Mouse (Mus musculus) erythroblast, adult 5-6 weeks (primary cell): Measurements from ENCODE around the gene Shld2. TPM values are rescaled to one million over a fixed set of nuclear protein-coding genes. Genes with fewer than 3 reads are reported as not detected.

Experiments
- ATAC-seq: replicated peaks from 2 replicates; pipeline ENCODE4 v1.8.0; 2016; ENCODE audit warnings: moderate number of reproducible peaks, mild to moderate bottlenecking, moderate TSS enrichment, inconsistent platforms; ENCODE audit not compliant: poor library complexity, low FRiP score, severe bottlenecking
- total RNA-seq, 2 experiments: library from RNA; stranded (forward) in 1 of 2; stranded (reverse) in 1 of 2; fragments of 150-400 nt in 1 of 2; fragments of 200-764, 138-1000 nt in 1 of 2; gene quantifications; 2 replicates each; pipeline versions ENCODE4 v1.2.3 to v1.2.4; 2015 to 2017; ENCODE audit warnings: low replicate concordance in 2 of 2

The Shld2 gene
- 3.8 and 5.2 TPM in 2 replicates for total RNA-seq (2015; ENCODE audit: low replicate concordance)
- total RNA-seq (2017; ENCODE audit: low replicate concordance): 1.4 and 3.3 TPM in 2 replicates

DNA sequence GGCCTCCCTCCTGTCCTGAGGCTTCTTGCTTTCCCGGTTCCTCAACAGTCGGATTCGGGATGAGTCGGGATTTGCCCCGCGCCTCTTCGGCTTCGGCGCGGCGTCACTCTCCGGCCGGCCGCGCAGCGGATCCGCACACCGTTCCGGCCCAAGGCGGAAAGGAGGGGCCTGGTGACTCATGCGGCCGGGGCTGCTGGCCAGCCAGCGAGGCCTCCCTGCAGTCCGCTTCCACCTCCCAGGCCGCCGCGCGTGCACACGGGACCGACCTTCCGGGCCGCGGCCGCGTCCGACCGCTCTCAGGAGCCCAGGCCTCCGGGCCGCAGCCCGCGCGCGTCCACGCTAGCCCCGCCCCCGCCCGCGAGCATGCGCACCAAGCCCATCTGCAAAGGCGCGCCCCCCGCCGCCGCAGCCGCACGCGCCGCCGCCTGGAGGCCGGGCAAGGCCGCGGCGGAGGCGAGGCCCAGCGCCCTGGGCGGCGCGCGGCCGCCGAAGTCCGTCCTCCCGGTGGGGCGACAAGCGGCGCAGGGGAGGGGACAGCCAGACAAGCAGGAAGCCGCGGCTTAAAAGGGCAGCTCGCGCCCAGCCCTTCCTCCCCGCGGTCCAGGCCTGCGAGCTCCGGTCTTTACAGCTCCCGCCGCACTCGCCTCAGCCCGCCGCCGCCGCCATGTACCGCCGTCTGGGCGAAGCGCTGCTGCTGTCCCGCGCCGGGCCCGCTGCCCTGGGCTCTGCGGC is at the start of gene Shld2, which contains the start of gene Glud1:
Gene Shld2, minus strand, starts transcription at position 260 of the 732 bp plus-strand sequence.
Gene Glud1, plus strand, starts transcription at position 494 of the 732 bp plus-strand sequence.
- ATAC-seq: peak; percentile 87

DNA sequence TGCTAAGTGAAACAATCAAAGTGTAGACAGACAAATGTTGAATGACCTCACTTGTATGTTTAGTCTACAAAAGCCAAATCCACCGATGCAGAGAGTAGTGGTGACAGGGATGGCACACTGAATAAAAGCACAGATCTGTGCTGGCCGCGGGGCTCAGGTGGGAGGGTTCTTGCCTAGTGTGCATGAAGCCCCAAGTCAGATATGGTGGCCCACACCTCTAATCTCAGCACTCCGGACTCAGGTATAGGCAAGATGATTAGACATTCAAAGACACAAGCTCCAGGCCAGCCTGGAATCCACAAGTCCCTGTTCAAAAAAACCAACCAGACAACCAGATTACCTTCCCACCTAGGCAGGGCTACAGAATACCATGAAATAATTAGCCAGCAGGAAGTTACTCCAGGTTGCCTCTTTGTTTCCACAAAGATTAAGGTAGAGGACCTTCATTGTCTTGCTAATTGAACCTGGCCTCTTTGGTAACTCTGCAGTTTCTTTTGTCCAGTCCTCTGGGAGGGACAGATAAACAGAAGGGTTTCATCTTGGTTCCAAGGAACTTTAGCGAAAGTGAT is 49.5 kb upstream of the Shld2 start:
- ATAC-seq: no peak

DNA sequence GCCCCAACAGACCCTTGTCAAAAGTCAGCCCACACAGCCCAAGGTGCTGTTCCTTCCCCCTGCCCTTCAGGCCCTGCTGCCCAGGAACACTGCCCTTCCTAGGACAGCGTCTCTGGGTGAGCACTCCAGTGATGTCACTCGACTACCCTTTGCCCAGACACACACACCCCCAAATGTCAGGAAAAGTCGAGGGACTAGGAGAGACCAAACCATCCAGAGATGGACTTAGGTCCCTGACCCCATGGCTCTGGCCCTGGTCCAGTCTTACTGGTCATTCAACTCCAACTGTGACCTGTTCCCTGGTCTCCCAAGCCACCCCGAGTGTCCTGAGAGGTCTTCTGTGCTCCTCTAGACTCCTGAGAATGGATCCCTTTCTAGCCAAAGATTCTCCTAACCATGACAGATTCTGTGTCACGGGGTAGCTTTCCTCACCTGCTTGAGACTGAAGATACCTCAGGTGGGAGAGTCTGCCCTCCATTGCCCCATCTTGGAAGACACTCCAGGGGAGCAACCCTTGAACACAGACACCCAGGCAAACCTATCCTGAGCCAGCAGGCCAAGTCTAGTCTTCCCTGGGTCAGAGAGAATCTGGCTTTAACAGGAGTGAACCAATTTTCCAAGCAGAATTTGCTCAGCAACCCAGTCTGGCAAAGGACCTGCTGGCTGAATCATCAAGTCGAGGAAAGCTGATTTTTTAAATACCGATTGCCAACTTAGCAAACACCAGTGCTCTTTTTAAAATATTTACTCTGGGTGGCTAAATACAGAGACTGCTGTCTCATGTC is 47.6 kb upstream of the Shld2 start:
- no peak for ATAC-seq

DNA sequence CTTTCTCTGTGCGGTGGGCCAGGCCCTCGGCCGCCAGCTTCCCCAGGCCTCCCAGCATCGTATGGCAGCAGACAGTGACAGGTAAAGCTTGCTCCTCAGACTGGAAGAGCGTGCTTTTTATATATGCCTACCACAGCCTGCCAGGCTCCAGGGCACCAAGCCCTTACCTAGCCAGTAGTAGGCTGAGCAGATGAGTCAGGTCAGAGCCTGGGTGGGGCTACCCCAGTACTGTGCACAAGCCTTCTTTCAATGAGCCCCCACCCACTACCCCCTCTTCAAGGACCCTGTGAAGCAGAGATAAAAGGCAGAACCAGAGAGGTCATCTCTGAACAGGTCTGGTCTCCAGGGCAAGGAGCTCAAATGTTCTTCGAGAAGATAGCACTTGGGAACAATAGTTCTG is 45.0 kb upstream of the Shld2 start, which contains the start of gene Fam25c:
Gene Fam25c, minus strand, starts transcription at position 133 of the 400 bp plus-strand sequence.
- ATAC-seq: no peak

DNA sequence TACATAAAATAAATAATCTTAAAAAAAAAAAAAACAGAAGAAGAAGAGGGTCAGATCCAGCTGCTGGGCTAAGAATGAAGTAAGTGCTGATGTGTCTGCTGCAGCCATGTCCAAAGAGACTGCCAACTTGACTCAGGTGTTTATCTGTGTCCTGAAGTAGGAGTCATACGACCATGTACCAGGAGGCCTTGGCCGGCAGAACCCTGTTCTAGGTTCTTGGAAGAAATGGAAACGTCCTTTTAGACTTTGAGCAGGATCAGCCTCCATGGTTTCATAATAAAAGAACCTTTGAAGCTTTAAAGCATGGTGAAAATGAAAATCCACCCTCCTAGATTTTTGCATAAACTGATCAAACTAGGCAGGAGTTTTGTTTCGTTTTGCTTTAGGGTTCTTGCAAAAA is 44.2 kb upstream of the Shld2 start:
- no peak for ATAC-seq

DNA sequence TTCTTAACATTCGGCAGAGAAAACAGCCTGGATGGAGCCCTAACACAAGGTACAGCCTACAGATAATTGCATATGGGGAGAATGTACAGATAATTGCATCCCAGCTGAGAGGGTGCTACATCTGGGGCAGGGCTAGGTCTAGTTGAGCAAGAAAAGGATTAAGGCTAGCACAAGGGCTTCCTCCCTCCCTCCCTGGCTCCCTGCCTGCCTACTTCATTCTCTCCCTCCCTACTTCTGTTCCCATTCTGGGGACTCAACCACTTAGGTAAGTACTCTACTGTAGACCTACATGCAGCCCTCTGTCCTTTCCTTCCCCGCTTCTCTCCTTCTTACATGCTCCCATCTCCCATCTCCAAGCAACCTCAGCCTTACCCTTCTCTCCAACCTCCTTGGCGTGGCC is 43.0 kb upstream of the Shld2 start:
- no peak for ATAC-seq

DNA sequence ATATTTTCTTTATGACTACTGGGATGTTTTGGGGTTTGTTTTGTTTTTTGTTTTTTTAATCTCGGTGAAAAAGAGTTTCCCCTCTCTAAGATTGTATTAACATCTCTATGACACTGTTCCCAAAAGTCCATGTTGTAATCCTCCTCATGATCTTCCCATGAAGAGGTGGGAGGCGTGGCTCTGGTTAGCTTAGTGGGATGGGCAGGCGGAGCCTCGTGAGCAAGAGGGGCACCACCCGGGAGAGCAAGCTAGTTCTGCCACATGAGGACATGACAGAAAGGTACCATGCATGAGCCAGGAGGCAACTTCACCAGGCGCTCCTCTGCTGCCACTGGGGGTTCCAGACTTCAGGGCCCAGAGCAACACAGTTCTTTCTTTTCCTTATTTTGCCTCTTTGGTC is 42.2 kb upstream of the Shld2 start:
- no peak for ATAC-seq

DNA sequence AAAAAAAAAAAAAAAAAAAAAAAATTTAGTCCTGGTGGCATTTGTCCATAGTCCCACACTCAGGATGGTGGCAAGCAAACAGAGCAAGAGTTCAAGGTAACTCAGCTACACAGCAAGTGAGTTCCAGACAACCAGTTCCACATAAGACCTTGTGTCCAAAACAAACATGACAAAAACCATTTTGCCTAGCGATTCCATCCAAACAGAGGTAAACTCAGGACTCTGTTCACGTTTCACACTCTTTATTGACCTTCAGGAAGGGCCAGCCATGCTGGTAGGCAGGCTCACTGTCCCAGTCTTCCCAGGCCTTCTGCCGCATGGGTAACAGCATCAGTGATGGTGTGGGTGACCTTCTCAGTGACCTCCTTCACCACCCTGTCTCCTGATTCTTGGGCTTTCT is 41.4 kb upstream of the Shld2 start:
- ATAC-seq: no peak

DNA sequence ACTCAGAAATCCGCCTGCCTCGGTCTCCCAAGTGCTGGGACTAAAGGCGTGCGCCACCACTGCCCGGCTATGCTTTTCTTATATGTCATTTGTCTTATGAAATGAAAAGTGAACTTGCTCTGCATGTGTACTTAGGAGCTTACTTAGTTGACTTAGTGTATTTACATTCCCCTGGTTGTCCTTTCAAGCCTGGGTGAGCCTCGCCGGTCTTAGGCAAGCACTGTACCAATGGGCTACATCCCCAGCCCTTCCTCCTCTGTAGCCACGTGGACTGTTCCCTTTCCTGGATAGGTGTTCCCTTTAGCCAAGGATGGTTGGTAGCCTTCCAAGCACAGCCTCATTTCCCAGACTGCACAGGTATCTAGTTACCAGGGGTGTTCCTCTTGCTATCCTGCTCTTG is 38.7 kb upstream of the Shld2 start:
- no peak for ATAC-seq

DNA sequence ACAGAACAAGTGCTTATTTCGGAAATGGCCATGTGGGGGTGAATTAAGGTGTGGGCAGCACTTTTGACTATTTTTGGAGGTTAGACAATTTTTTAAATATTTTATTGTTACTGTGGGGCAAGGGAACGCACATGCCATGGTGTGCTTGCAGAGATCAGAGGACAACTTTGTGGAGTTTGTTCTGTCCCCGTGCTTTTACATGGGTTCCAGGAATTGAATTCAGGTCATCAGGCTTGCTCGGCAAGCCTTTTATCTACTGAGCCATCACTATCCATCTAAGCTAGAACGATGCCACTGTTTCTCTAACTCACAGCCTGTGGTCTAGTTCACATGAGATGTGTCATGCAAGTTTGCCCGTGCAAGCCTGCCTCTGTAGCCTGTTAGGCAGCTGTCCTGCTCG is 38.0 kb upstream of the Shld2 start:
- no peak for ATAC-seq

DNA sequence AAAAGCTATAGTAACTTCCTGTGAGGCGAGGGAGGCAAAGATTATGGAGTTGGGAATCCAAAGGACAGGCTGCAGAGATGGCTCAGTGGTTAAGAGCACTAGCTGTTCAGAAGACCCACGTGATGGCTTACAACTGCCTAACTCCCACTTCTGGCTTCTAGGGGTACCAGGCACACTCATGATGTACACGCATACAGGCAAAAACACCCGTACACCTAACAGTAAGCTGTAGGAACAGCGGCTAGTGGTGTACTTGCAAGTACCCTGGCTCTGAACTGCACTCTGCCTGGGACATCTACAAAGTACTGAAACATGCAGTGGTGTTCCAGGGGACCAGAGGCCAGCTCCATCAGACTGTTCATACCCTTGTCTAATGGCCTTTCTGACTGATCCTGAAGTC is 36.8 kb upstream of the Shld2 start:
- ATAC-seq: no peak

DNA sequence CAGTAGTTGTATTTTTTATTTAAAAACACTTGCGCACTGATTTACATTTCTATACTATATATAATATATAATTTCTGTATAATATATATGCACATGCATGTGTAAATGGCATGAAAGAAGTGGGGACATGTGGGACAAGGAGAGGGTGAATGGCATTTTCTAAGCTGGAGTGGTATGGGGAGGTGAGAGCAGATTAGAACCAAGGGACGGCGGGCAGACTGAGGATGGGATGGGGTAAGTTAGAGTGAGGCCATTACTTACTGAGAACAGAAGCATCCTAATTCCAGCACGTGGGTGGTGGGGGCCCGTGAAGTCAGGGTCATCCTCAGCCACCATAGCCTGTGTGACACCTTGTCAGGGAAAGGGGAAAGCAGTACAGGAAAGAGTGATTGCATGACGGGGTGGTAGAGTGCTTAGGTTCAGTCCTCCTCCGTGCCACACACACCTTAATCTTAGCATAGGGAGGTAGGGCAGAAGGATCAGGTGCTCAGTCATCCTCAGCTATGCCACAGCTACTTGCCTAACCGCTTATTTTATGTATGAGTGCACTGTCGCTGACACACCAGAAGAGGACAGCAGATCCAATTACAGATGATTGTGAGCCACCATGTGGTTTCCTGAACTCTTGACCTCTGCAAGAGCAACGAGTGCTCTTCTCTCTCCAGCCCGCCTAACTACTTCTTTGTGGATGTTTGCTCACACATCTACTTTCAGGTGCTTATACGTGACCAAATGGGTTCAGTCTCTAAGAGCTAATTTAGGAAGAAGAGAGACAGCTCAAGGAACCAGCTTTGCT is 35.7 kb upstream of the Shld2 start:
- ATAC-seq: no peak

DNA sequence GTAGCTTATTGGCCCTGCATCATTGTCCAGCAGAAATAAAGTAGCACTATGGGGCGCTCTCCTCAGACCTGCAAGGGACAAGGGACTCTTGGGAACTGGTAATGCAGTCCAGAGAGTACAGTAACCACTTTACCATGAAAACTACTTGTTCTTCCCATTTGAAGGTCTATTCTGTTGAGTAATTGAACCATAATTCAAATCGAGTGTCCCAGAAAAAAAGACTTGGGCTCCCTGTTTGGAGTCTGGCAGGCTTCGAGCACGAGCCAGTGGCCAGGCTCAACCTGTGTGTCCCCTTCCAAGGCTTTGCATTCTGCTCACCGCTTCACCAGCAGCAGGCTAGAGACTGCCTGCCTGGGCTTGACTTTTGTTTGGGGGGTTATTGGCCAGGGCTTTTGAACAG is 34.1 kb upstream of the Shld2 start:
- ATAC-seq: no peak

DNA sequence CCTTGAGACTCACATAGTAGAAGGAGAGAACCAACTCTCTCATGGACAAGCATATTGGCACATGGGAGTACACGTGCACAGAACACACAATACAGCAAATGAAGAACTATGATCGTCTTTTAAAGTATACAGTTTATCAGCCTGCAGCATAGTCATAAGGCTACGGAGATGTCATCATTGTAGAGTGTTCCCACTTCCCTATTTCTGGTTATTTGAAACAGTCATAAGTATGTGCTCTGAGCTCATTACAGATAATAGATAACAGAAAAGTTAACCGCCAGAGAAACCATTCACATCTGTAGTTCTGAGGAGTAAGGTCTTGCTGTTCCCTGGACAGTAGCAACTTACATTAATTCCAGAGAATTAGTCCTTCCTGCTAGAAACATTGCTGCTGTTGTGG is 32.8 kb upstream of the Shld2 start:
- ATAC-seq: no peak

DNA sequence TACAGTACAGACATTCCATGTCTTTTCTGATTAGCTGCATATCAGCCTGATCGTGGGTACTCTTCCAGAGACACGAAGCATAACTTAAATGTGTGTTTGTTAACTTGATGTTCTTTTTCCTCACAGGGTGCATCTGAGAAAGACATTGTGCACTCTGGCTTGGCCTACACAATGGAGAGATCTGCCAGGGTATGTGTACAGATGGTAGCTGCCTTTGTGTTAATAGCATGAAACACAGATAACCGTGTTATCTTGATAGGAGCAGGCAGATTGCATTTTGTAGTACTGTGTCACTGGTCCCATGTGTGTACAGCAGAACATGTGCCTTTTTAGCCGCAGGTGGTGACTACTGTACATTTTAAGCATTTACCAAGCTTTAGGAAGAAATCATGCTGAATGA is 31.7 kb upstream of the Shld2 start:
- ATAC-seq: no peak

DNA sequence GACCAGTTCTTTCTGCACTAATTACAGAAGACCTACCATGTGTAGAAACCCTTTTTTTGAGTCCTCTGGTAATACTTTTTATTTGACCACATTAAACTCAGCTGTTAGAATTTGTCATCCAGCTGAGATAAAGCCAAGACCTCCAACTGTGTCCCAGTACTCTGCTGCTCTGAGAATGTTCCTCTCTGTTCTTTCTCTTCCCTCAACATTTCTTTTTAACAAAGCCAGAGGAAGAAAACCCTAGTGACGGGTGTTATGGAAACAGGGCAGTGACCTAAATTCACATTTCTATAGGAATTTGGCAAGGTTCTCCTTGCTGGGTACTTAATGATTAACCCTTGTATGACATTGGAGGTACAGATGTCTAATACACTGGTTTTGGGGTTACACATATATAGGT is 29.2 kb upstream of the Shld2 start:
- ATAC-seq: no peak

DNA sequence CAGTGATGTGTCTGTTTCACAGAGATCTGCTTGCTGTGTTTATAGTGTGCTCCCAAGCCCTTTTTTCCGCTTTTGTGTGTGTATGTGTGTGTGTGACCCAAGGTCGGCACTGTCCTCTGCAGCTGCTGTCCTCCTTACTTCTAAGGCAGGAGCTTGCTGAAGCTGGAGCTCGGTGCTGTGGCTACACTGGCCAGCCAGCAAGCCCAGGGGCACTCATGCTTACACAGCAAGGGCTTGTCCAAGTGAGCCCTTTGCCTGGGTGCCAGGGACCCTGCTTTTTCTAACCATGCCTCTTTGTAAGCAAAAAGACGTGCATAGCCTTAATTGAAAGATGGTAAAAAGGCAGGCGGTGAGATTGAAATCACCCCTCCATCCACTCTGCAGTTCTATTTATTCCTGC is 22.2 kb upstream of the Shld2 start:
- ATAC-seq: no peak

DNA sequence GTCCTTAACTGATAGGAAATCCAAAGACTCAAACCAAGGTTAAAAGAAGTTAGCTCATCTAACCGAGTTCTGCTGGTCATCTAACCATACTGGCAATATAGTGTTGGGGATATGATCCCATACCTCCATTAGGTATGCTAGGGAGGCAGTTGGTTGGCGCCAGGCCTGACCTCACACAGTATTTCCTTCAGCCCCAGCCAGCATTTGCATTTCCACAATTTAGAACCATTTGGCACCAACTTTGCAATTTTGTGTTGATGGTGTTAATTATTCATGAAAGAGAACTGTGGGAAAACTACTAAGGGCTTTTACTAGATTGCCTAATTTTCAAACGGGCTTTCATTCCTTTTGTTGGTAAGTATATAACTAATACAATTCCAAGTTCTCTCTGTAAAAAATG is 21.6 kb upstream of the Shld2 start:
- no peak for ATAC-seq

DNA sequence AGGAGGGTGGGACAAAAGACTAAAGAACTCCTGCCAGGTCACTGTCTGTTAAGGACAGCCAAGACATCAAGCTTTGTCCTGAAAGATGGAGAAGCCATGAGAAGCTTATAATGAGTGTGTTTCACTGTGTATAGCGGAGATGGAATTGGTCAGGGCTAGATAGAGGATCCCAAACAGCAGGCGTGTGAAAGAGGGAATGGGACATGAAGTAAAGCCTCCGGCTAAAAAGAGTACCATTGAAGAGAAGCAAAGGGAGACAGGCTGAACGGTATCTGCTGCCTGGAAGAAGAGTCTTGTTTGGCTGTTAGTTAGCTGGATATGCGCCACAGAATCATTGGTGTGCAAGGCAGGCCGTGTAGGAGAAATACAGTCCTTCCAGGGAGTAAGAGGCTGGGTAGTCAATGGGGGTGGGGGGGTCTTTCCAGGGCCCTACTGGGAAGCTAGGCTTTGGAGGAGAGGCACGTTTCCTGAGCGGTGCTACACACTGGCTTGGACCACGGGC is 20.4 kb upstream of the Shld2 start:
- no peak for ATAC-seq

DNA sequence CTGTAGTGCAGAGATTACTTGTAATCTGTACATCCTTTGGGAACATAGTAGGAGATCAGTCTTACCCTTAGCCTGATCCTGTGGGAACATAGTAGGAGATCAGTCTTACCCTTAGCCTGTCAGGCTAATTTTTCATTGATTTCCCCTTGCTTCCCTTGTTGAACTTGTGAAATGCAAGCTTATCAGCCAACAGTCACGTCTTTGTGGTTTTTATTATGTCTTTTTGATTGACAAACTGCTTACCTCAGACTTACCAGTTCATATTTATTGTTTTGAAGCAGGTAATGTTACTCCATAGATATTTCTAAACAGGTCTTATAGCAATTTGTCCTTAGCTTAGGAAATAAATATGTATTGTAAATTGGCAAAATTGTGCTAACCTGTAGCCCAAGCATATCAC is 17.3 kb upstream of the Shld2 start:
- ATAC-seq: no peak
